Mouse (Mus musculus) brown adipose tissue, adult 24 weeks (tissue): ENCODE data around the gene Bex6. TPM values are rescaled to one million over a fixed set of nuclear protein-coding genes. Genes with fewer than 3 reads are reported as not detected.

Experiments used
- H3K27ac ChIP-seq: fragments of 200-500 bp; replicated peaks from 2 replicates; pipeline ENCODE4 v1.5.1; 2012; ENCODE audit warnings: low read depth, mild to moderate bottlenecking, low read length
- H3K4me1 ChIP-seq: fragments of 200-500 bp; 2 replicates; pipeline ENCODE4 v1.6.1; 2012; ENCODE audit warnings: low read length, mixed read lengths; ENCODE audit not compliant: control insufficient read depth, insufficient read depth, insufficient read length
- H3K4me3 ChIP-seq: fragments of 200-500 bp; 2 replicates; pipeline ENCODE4 v1.5.1; 2012; ENCODE audit warnings: low read depth, mild to moderate bottlenecking, low read length, moderate library complexity; ENCODE audit not compliant: insufficient read depth
- polyA plus RNA-seq: library from polyadenylated mRNA; stranded (reverse); fragments of >200 nt; gene quantifications from 2 replicates; pipeline ENCODE4 v1.2.4, GENCODE M21; 2012; ENCODE audit not compliant: missing spikeins, insufficient read depth, insufficient read length

The Bex6 gene
- not detected in 2 replicates for polyA plus RNA-seq

- H3K4me1 ChIP-seq: peaks cover 3% of the 10 kb centered on the region; the same call in 1 of the 2 replicates
- H3K4me3 ChIP-seq: no peak within 1 kb of the TSS
Observed at GRCm38 (mm10) chr16:32179333-32179901, at the start of gene Bex6. Gene Bex6 (plus strand): TSS chr16:32179823.

GRCm38 (mm10) chr16:32130190-32130826, 49.3 kb upstream of the Bex6 start:
- Histone ChIP-seq H3K4me1 (peaks cover 6% of the 10 kb centered on the region; the same call in 1 of the 2 replicates), H3K4me3 (peak overlapping the region; percentile 36), H3K27ac (peak overlapping the region; percentile 32)

More at GRCm38 (mm10) chr16:32179333-32179901, at the start of gene Bex6:
- no peak within 1 kb of the TSS for H3K27ac ChIP-seq

- Histone ChIP-seq H3K4me1 (no peaks in the 10 kb centered on the region), H3K27ac (no peak overlapping the region), H3K4me3 (no peak overlapping the region)
Observed at GRCm38 (mm10) chr16:32133148-32133547, 46.5 kb upstream of the Bex6 start.

- Histone ChIP-seq H3K4me3 (no peak overlapping the region), H3K4me1 (no peaks in the 10 kb centered on the region), H3K27ac (no peak overlapping the region)
Observed at GRCm38 (mm10) chr16:32135842-32136357, 43.7 kb upstream of the Bex6 start.

DNA sequence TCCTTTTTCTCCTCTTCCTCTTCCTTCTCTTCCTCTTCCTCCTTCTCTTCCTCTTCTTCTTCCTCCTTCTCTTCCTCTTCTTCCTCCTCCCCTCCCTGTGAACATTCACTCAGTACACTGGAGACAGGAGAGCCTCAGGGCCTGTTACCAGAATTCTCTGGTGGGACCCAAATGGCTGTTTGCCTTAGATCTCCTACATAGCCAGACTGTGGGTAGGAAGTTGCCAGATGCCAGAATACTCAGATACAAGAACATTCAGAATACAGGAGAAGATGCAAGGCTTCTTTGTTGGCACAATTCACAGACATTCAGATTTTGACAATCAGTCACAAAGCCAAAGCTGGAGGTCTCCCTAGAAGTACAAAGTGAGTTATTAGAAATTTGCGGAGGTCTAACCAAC, 40.7 kb upstream of the Bex6 start:
- H3K4me1 ChIP-seq: no peaks in the 10 kb centered on the region
- no peak overlapping the region for H3K27ac ChIP-seq

GRCm38 (mm10) chr16:32143766-32144165, 35.9 kb upstream of the Bex6 start:
- H3K4me3 ChIP-seq: no peak overlapping the region
- no peaks in the 10 kb centered on the region for H3K4me1 ChIP-seq
- H3K27ac ChIP-seq: no peak overlapping the region

More for the DNA sequence above, 40.7 kb upstream of the Bex6 start:
- H3K4me3 ChIP-seq: no peak overlapping the region

DNA sequence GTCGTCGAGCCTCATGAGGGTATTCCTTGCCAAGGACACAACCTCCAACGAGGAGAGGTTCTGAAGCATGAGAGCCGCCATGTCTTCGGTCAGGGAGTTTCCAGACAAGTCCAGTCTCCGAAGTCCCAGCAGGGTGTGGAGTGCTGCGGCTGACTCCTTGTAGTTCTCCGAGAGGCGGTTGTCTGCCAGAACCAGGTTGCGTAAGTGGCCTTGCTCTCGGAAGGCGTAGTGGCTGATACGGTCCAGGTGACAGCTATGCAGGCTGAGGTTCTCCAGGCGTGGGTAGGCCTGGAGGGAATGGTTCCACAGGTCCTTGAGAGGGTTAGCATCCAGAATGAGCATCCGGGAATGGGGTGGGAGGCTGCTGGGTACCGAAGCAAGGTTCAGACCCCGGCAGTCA, 35.0 kb upstream of the Bex6 start:
- Histone ChIP-seq H3K4me3 (no peak overlapping the region), H3K27ac (no peak overlapping the region), H3K4me1 (no peaks in the 10 kb centered on the region)

GRCm38 (mm10) chr16:32147589-32148207, 31.9 kb upstream of the Bex6 start:
- Histone ChIP-seq H3K4me3 (peak overlapping the region; percentile 32), H3K27ac (peak overlapping the region; percentile 35), H3K4me1 (no peaks in the 10 kb centered on the region)

GRCm38 (mm10) chr16:32153976-32154375, 25.6 kb upstream of the Bex6 start:
- Histone ChIP-seq H3K4me3 (no peak overlapping the region), H3K27ac (no peak overlapping the region), H3K4me1 (0 out of 2 replicates have a peak, but pooled peaks cover 1% of the 10 kb centered on the region)

GRCm38 (mm10) chr16:32154437-32154836, 25.2 kb upstream of the Bex6 start:
- 0 out of 2 replicates have a peak, but pooled peaks cover 4% of the 10 kb centered on the region for H3K4me1 ChIP-seq
- H3K4me3 ChIP-seq: no peak overlapping the region
- H3K27ac ChIP-seq: no peak overlapping the region

DNA sequence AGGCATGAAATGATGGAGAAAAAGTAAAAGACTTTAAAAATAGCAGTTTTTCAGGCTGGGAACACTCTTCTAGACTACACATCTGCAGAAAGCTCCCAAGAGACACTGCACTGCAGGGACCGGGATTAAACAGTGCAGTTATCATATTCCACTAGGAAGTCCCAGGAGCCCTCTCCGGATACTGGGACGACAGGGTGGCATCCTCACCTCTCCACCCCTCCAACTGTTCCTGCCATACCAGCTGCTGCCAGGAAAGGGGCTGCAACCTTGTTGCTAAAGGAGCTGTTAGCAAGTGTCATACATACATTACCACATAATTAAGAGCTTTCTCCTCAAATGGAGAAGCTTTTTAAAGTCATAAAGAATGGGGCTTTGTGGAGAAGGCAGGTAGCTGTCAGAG, 22.9 kb upstream of the Bex6 start:
- H3K4me3 ChIP-seq: no peak overlapping the region
- H3K27ac ChIP-seq: no peak overlapping the region
- peaks cover 8% of the 10 kb centered on the region; the same call in 1 of the 2 replicates for H3K4me1 ChIP-seq

GRCm38 (mm10) chr16:32157369-32157768, 22.3 kb upstream of the Bex6 start:
- H3K4me1 ChIP-seq: peaks cover 8% of the 10 kb centered on the region; the same call in 1 of the 2 replicates
- no peak overlapping the region for H3K27ac ChIP-seq
- no peak overlapping the region for H3K4me3 ChIP-seq

DNA sequence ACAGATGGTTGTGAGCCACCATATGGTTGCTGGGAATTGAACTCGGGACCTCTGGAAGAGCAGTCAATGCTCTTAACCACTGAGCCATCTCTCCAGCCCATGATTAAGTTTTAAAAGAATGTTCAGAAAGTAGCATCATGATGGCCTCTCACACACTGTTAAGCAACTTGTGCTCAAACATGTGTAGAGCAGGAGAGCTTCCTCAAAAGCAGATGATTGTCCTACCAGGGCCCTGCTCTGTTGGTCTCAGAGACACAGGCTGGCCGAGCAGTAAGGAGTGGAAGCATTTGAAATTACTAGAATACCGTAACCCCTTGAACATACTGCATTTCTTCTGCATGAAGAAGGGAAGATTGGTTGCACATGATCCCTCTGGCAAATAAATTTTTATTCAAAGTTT, 20.7 kb upstream of the Bex6 start:
- Histone ChIP-seq H3K4me3 (no peak overlapping the region), H3K4me1 (peaks cover 8% of the 10 kb centered on the region; the same call in 1 of the 2 replicates), H3K27ac (no peak overlapping the region)

- H3K27ac ChIP-seq: 0 out of 2 replicates have a peak overlapping the region, but pooled peaks have one; percentile 19
- H3K4me1 ChIP-seq: peaks cover 8% of the 10 kb centered on the region; the same call in 1 of the 2 replicates
- H3K4me3 ChIP-seq: peak overlapping the region; percentile 35
Observed at GRCm38 (mm10) chr16:32160742-32161323, 18.8 kb upstream of the Bex6 start.

GRCm38 (mm10) chr16:32163392-32163791, 16.2 kb upstream of the Bex6 start:
- H3K27ac ChIP-seq: peak overlapping the region; percentile 96
- peaks cover 8% of the 10 kb centered on the region; the same call in 1 of the 2 replicates for H3K4me1 ChIP-seq
- peak overlapping the region; percentile 91 for H3K4me3 ChIP-seq
